Mouse (Mus musculus) CH12.LX (cell line): ENCODE results near the gene Atp13a3. TPM values are rescaled to one million over a fixed set of nuclear protein-coding genes. Genes with fewer than 3 reads are reported as not detected.

Experiments used
- DNase-seq: peaks from one replicate; pipeline ENCODE4 v3.0.0-alpha.2; 2013; ENCODE audit errors: extremely low read depth
- H3K27ac ChIP-seq: 2 replicates; pipeline ENCODE4 v1.5.1; 2012; ENCODE audit warnings: low read depth, mild to moderate bottlenecking, control low read depth, moderate library complexity; ENCODE audit not compliant: insufficient read depth
- H3K27me3 ChIP-seq: replicated peaks from 2 replicates; pipeline ENCODE3; 2012; ENCODE audit warnings: inconsistent platforms
- H3K36me3 ChIP-seq, 2 experiments: replicated peaks in 1 of 2; 2 replicates each; pipeline versions ENCODE3 to v1.6.1; 2012; ENCODE audit warnings: inconsistent platforms in 1 of 2, low read length in 1 of 2, mild to moderate bottlenecking in 1 of 2, mixed read lengths in 1 of 2, moderate library complexity in 1 of 2; ENCODE audit not compliant: control insufficient read depth in 1 of 2, insufficient read depth in 1 of 2
- H3K4me1 ChIP-seq, 2 experiments: 2 replicates each; pipeline ENCODE4 v1.6.1; 2012; ENCODE audit warnings: inconsistent platforms in 1 of 2, moderate library complexity in 1 of 2; ENCODE audit not compliant: insufficient read depth in 2 of 2, control insufficient read depth in 1 of 2
- H3K4me2 ChIP-seq: 2 replicates; pipeline ENCODE4 v1.6.1; 2012; ENCODE audit warnings: low read depth, mild to moderate bottlenecking, control low read depth; ENCODE audit not compliant: poor library complexity, insufficient read depth, severe bottlenecking
- H3K4me3 ChIP-seq, 3 experiments: fragments of 150-350 bp in 1 of 3; sonication (generic) in 1 of 3; replicated peaks in 1 of 3; 2 replicates each; pipeline versions ENCODE3 to v1.5.1; 2011 to 2012; ENCODE audit warnings: low read depth in 2 of 3, low read length in 2 of 3, mild to moderate bottlenecking in 2 of 3, moderate library complexity in 2 of 3, control low read depth in 1 of 3, improper control_type of control experiment in 1 of 3, inconsistent platforms in 1 of 3, mixed read lengths in 1 of 3; ENCODE audit not compliant: poor library complexity in 1 of 3
- H3K79me2 ChIP-seq: replicated peaks from 2 replicates; pipeline ENCODE4 v1.6.1; 2012; ENCODE audit warnings: mild to moderate bottlenecking, moderate library complexity; ENCODE audit not compliant: control insufficient read depth, poor library complexity, insufficient read depth, severe bottlenecking; ENCODE audit errors: extremely low read depth
- H3K9ac ChIP-seq: 2 replicates; pipeline ENCODE4 v1.6.1; 2012; ENCODE audit warnings: low read depth, mild to moderate bottlenecking, control low read depth, moderate library complexity; ENCODE audit not compliant: insufficient read depth
- H3K9me3 ChIP-seq: replicated peaks from 2 replicates; pipeline ENCODE3; 2012; ENCODE audit warnings: low read length, inconsistent platforms, mixed read lengths
- BHLHE40 ChIP-seq: IDR thresholded peaks from 2 replicates; pipeline ENCODE4 v1.6.1; 2011; ENCODE audit warnings: mild to moderate bottlenecking, low read depth, low read length, improper control_type of control experiment
- CHD2 ChIP-seq: IDR thresholded peaks from 2 replicates; pipeline ENCODE4 v1.6.1; 2011; ENCODE audit warnings: low read length, improper control_type of control experiment
- CTCF ChIP-seq, 2 experiments: IDR thresholded peaks in 1 of 2; conservative IDR thresholded peaks in 1 of 2; 2 replicates each; pipeline ENCODE4 v1.5.1; 2011 to 2012; ENCODE audit warnings: low read depth in 2 of 2, low read length in 2 of 2, improper control_type of control experiment in 1 of 2, inconsistent platforms in 1 of 2, mild to moderate bottlenecking in 1 of 2, moderate library complexity in 1 of 2
- E2F4 ChIP-seq: IDR thresholded peaks from 2 replicates; pipeline ENCODE4 v1.6.1; 2011; ENCODE audit warnings: low read depth, low read length, improper control_type of control experiment; ENCODE audit not compliant: insufficient replicate concordance
- EP300 ChIP-seq: IDR thresholded peaks from 2 replicates; pipeline ENCODE4 v1.6.1; 2011; ENCODE audit warnings: low read length, improper control_type of control experiment
- HCFC1 ChIP-seq: IDR thresholded peaks from 2 replicates; pipeline ENCODE4 v1.6.1; 2012; ENCODE audit warnings: low read depth, mild to moderate bottlenecking, inconsistent platforms, low read length, improper control_type of control experiment
- JUN ChIP-seq: IDR thresholded peaks from 2 replicates; pipeline ENCODE4 v1.6.1; 2011; ENCODE audit warnings: low read depth, mild to moderate bottlenecking, low read length, improper control_type of control experiment, moderate library complexity; ENCODE audit not compliant: insufficient read depth
- KAT2A ChIP-seq: IDR thresholded peaks from 2 replicates; pipeline ENCODE4 v1.6.1; 2012; ENCODE audit warnings: low read length, improper control_type of control experiment, inconsistent platforms; ENCODE audit not compliant: insufficient replicate concordance
- MAX ChIP-seq: IDR thresholded peaks from 2 replicates; pipeline ENCODE4 v1.6.1; 2011; ENCODE audit warnings: low read length, improper control_type of control experiment
- MXI1 ChIP-seq: IDR thresholded peaks from 2 replicates; pipeline ENCODE4 v1.6.1; 2011; ENCODE audit warnings: mild to moderate bottlenecking, low read depth, low read length, improper control_type of control experiment
- POLR2AphosphoS2 ChIP-seq: IDR thresholded peaks from 2 replicates; pipeline ENCODE4 v1.6.1; 2011; ENCODE audit warnings: low read depth, low read length, improper control_type of control experiment
- RAD21 ChIP-seq: IDR thresholded peaks from 2 replicates; pipeline ENCODE4 v1.6.1; 2011; ENCODE audit warnings: low read depth, mild to moderate bottlenecking, low read length, improper control_type of control experiment, moderate library complexity
- SIN3A ChIP-seq: IDR thresholded peaks from 2 replicates; pipeline ENCODE4 v1.6.1; 2012; ENCODE audit warnings: low read length, improper control_type of control experiment, inconsistent platforms
- SMC3 ChIP-seq: IDR thresholded peaks from 2 replicates; pipeline ENCODE4 v1.6.1; 2011; ENCODE audit warnings: low read depth, low read length, improper control_type of control experiment
- ZC3H11A ChIP-seq: IDR thresholded peaks from 2 replicates; pipeline ENCODE4 v1.6.1; 2012; ENCODE audit warnings: low read depth, mild to moderate bottlenecking, inconsistent platforms, low read length, improper control_type of control experiment
- ZMIZ1 ChIP-seq: IDR thresholded peaks from 2 replicates; pipeline ENCODE4 v1.6.1; 2012; ENCODE audit warnings: low read depth, mild to moderate bottlenecking, inconsistent platforms, low read length, improper control_type of control experiment
- dilution Hi-C: fragments of 300-500 bp; cut with MboI; formaldehyde crosslinking; loops from 2 replicates; pipeline ENCODE4 v1.14.3; 2020; ENCODE audit warnings: low sequenced_read_pairs; ENCODE audit not compliant: extremely low pct_unique_long_range_greater_than_20kb, extremely low pct_ligation_motif_present
- in situ Hi-C: fragments of 300-500 bp; cut with MboI; formaldehyde crosslinking; loops from 3 replicates; pipeline ENCODE4 v1.14.3; 2019; ENCODE audit warnings: low sequenced_read_pairs, low pct_ligation_motif_present, low pct_unique_long_range_greater_than_20kb, mixed read lengths
- polyA plus RNA-seq: library from polyadenylated mRNA; unstranded; fragments of >175 nt; gene quantifications from 2 replicates; pipeline ENCODE4 v1.2.1, GENCODE M21; 2012; ENCODE audit warnings: low read depth; ENCODE audit not compliant: insufficient read length
- total RNA-seq, 2 experiments: library from RNA; depleted of rRNA; stranded (reverse); fragments of 300-350 nt in 1 of 2; fragments of >200 nt in 1 of 2; gene quantifications; 2 replicates each; pipeline ENCODE4 v1.2.3; 2012 to 2014

The Atp13a3 gene
- total and polyA plus RNA-seq, 3 experiments = 46.7 to 73.0 (median 49.9) TPM

- Histone ChIP-seq H3K36me3 (peaks cover 30 to 70% of the 10 kb centered on the region in 2 experiments), H3K79me2 (no peaks in the 10 kb centered on the region), H3K4me2 (no peak overlapping the region), H3K4me3 (no peak overlapping the region), H3K9ac (no peak overlapping the region), H3K4me1 (0 out of 4 replicates have a peak, but pooled peaks cover 0 to 4% of the 10 kb centered on the region in 2 experiments), H3K9me3 (no peaks in the 10 kb centered on the region), H3K27me3 (no peaks in the 10 kb centered on the region), H3K27ac (no peak overlapping the region)
- dilution Hi-C loops = no loop called here
- no peak for TF ChIP-seq MAX
- TF ChIP-seq CTCF (conservative IDR thresholded peaks at IDR 0.05 in 1 of 2, IDR thresholded peaks at IDR 0.05 in 1 of 2; ENCODE audit: low read depth in 2 of 2, low read length in 2 of 2) = peak; percentile 28 to 82; a peak in 3 of 4 replicates
- TF ChIP-seq HCFC1 = no peak
- no peak for TF ChIP-seq KAT2A
- TF ChIP-seq SIN3A = no peak
- TF ChIP-seq POLR2AphosphoS2 = no peak
- peak; percentile 75 for TF ChIP-seq RAD21
- TF ChIP-seq MXI1 = no peak
- peak; percentile 56 for TF ChIP-seq SMC3
- no peak for TF ChIP-seq BHLHE40
- TF ChIP-seq JUN = no peak
- TF ChIP-seq CHD2 = no peak
- in situ Hi-C loops = no loop called here
- peak; percentile 42 for DNase-seq
These were observed 91.5 kb downstream of the Atp13a3 start for GRCm38 (mm10) chr16:30314236-30314635.

- Histone ChIP-seq H3K9me3 (peaks cover 7% of the 10 kb centered on the region), H3K79me2 (no peaks in the 10 kb centered on the region), H3K4me3 (no peak within 1 kb of the TSS), H3K36me3 (peaks cover 10 to 48% of the 10 kb centered on the region in 2 experiments)
- TF ChIP-seq ZMIZ1 (no peak), ZC3H11A (no peak), EP300 (no peak), E2F4 (no peak), POLR2AphosphoS2 (no peak; the same call in 1 of the 2 replicates)
- TF ChIP-seq, all 38 proteins: peak for 0
- 0 out of 4 replicates have a peak, but pooled peaks cover 0 to 4% of the 10 kb centered on the region in 2 experiments for H3K4me1 ChIP-seq
- in situ Hi-C loops (no loop called here), dilution Hi-C loops (no loop called here)
- H3K27me3 ChIP-seq = no peaks in the 10 kb centered on the region
- no peak within 1 kb of the TSS for H3K4me2 ChIP-seq
- no peak within 1 kb of the TSS; the same call in 1 of the 2 replicates for H3K27ac ChIP-seq
- H3K9ac ChIP-seq = no peak within 1 kb of the TSS
- DNase-seq = no peak
These were observed 95.1 kb downstream of the Atp13a3 start, which contains the start of gene Gp5 for GRCm38 (mm10) chr16:30310647-30311046. TSS of gene Gp5 (minus strand) at chr16:30310779.
